Mouse (Mus musculus) embryonic facial prominence, embryonic 10.5 days (tissue): ENCODE measurements at regions not wholly inside any gene's neighbourhood (a gene's known extent, or its start where the extent isn't known, plus 50 kb on each side); places are given as distances from the start of the nearest gene placed in this dataset.
A peak's percentile ranks its signal among the peaks of the same experiment; 100 is the strongest.

ENCODE experiments used
- DNase-seq: peaks from one replicate; pipeline ENCODE4 v3.0.0-alpha.2; 2017; ENCODE audit warnings: low spot score
- H3K27ac ChIP-seq: fragments of 300-500 bp; sonication (generic); replicated peaks from 2 replicates; pipeline ENCODE4 v1.5.1; 2016; ENCODE audit warnings: mild to moderate bottlenecking
- H3K27me3 ChIP-seq: fragments of 300-500 bp; sonication (generic); replicated peaks from 2 replicates; pipeline ENCODE4 v1.6.1; 2016; ENCODE audit warnings: low read depth, mild to moderate bottlenecking; ENCODE audit not compliant: poor library complexity, severe bottlenecking
- H3K36me3 ChIP-seq: fragments of 300-500 bp; sonication (generic); replicated peaks from 2 replicates; pipeline ENCODE4 v1.6.1; 2016; ENCODE audit warnings: mild to moderate bottlenecking, moderate library complexity
- H3K4me1 ChIP-seq: fragments of 300-500 bp; sonication (generic); 2 replicates; pipeline ENCODE4 v1.6.1; 2016
- H3K4me3 ChIP-seq: fragments of 300-500 bp; sonication (generic); 2 replicates; pipeline ENCODE4 v1.5.1; 2016; ENCODE audit warnings: mild to moderate bottlenecking, moderate library complexity
- H3K9me3 ChIP-seq: fragments of 300-500 bp; sonication (generic); 2 replicates; pipeline ENCODE4 v1.6.1; 2016; ENCODE audit warnings: mild to moderate bottlenecking
- WGBS: fragments of 180-500 bp; shearing (Covaris S2); methylation state at CpG from one replicate; pipeline ENCODE4 v1.1.7; 2016; 5-methylcytosine and 5-hydroxymethylcytosine counted together

DNA sequence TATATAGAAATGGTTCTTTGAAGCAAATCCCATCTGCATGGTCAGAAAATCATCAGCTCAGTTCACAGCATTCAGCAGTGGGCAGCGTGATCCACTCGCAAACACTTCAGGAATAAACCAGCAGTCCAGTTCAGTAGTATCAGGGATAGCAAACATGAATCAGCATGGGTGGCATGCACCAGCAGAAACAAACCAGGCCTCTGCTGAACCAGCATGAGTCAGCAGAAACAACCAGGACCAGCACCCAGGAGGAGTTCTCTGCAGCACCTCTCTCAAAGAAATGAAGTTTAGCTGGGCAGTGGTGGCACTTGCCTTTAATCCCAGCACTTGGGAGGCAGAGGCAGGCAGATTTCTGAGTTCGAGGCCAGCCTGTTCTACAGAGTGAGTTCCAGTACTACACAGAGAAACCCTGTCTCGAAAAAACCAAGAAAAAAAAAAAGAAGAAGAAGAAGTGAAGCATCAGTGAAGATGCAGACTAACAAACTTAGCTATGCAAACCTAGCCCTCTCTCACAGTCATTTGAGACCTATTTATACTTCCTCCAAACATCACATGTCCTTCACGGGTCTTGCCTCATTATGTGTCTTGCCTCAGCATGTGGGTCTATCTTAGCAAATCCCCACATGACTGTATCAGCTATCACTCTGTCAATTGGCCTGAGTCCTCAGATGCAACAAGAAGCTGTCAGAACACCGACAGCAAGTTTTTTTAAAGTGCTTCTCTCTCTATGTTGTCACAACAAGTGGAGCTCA is 80.2 kb downstream of the Fthl17a start:
- 79% methylated on average over 6 of the region's 6 CpGs for WGBS
- H3K27me3 ChIP-seq, result peaks cover 8% of the 10 kb centered on the region; the same call in 1 of the 2 replicates

DNA sequence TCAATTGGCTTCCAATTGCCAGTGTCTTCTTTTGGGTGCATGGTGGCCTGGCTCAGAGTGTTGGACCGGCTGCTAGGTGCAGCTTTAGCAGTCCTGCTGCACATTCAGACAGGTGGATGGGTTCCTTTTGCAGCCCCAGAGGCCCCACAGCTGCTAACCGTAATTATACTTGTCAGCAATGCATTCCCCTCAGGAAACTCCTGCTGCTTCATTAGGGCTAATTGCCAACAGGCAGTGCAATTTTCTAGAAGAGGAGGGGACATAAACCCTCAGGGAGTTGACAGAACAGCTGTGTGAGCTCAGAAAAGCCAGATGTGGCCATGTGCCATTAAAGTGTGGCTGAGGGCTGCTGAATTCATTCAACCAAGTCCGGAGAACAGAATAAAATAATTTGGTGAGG is 94.0 kb downstream of the Fthl17a start:
- Histone ChIP-seq H3K27me3 (no peaks in the 10 kb centered on the region), H3K4me3 (no peak overlapping the region), H3K27ac (no peak overlapping the region), H3K4me1 (no peaks in the 10 kb centered on the region), H3K36me3 (no peaks in the 10 kb centered on the region), H3K9me3 (no peaks in the 10 kb centered on the region)
- 43% methylated on average over 3 of the region's 3 CpGs for whole genome bisulfite sequencing
- peak; percentile 56 for DNase-seq

More for the DNA sequence above, 80.2 kb downstream of the Fthl17a start:
- no peaks in the 10 kb centered on the region for H3K9me3 ChIP-seq
- H3K36me3 ChIP-seq, result no peaks in the 10 kb centered on the region
- no peak overlapping the region for H3K4me3 ChIP-seq
- no peaks in the 10 kb centered on the region for H3K4me1 ChIP-seq
- no peak for DNase-seq
- H3K27ac ChIP-seq, result no peak overlapping the region

DNA sequence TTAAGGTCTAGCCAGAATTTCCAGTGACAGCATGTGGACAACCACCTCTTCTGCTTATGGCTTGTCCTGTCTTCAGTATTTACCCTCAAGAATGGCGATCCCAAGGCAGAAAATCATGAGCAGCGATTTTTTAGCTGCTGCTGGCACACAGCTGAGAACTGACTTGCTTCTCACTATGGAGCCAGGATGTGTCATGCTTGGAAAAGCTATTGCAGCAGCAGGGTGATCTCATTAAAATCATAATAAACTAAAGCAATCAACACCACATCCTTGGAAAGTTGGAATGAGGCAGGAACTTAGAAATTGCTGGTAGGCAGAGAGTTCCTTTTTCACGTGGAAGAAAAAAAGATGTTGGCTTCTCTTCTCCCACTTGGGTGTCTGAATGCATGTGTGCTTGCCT is 125.8 kb downstream of the Fthl17a start:
- H3K4me1 ChIP-seq, result no peaks in the 10 kb centered on the region
- DNase-seq, result no peak
- H3K9me3 ChIP-seq, result no peaks in the 10 kb centered on the region
- no peaks in the 10 kb centered on the region for H3K27me3 ChIP-seq
- no peak overlapping the region for H3K27ac ChIP-seq
- H3K4me3 ChIP-seq, result no peak overlapping the region
- H3K36me3 ChIP-seq, result no peaks in the 10 kb centered on the region
- WGBS, result 66% methylated on average over 3 of the region's 3 CpGs

DNA sequence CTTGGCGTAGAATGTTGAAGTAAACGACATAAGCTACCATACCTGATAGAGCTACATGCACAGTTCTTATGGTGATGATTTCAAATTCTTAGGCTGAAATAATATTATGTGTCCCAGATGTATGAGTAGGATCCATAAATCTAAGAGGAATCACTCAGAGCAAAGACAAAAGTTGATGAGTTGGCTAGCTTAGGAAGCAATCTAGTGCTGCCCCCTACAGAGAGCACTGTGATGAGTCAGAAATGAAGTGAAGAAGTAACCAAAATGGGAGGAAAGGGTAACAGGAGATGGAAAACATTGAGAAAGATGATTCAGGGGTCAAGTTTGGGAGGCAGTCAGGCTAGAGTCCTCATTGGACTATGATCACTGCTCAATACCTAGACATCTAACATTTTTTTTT is 135.0 kb downstream of the Fthl17a start:
- H3K9me3 ChIP-seq, result no peaks in the 10 kb centered on the region
- no peaks in the 10 kb centered on the region for H3K36me3 ChIP-seq
- no peak for DNase-seq
- H3K4me1 ChIP-seq, result no peaks in the 10 kb centered on the region
- WGBS, result 88% methylated on average over 2 of the region's 2 CpGs
- no peak overlapping the region for H3K27ac ChIP-seq
- H3K4me3 ChIP-seq, result no peak overlapping the region
- no peaks in the 10 kb centered on the region for H3K27me3 ChIP-seq
